Mouse (Mus musculus) ES-E14 (cell line): ENCODE data around the gene Pxk. TPM values are rescaled to one million over a fixed set of nuclear protein-coding genes. Genes with fewer than 3 reads are reported as not detected.

Experiments
- DNase-seq: peaks from one replicate; pipeline ENCODE4 v3.0.0-alpha.2; 2013; ENCODE audit warnings: low read depth, low spot score
- H3K27ac ChIP-seq: 2 replicates; pipeline ENCODE4 v1.5.1; 2012; ENCODE audit warnings: low read depth, mild to moderate bottlenecking, low read length, moderate library complexity, mixed read lengths; ENCODE audit not compliant: poor library complexity, insufficient read depth, severe bottlenecking
- H3K36me3 ChIP-seq: 2 replicates; pipeline ENCODE4 v1.6.1; 2012; ENCODE audit warnings: mild to moderate bottlenecking, low read length, moderate library complexity, mixed read lengths; ENCODE audit not compliant: control insufficient read depth, poor library complexity, insufficient read depth, severe bottlenecking
- H3K4me1 ChIP-seq, 2 experiments: fragments of 150-350 bp in 1 of 2; sonication (generic) in 1 of 2; 2 replicates each; pipeline ENCODE4 v1.6.1; 2012; ENCODE audit warnings: low read length in 2 of 2, mild to moderate bottlenecking in 1 of 2, mixed read lengths in 1 of 2; ENCODE audit not compliant: control insufficient read depth in 2 of 2, insufficient read depth in 2 of 2, poor library complexity in 1 of 2
- H3K4me3 ChIP-seq, 2 experiments: fragments of 150-350 bp in 1 of 2; sonication (generic) in 1 of 2; 2 replicates each; pipeline ENCODE4 v1.5.1; 2012; ENCODE audit warnings: low read length in 2 of 2, low read depth in 1 of 2, mild to moderate bottlenecking in 1 of 2, mixed read lengths in 1 of 2; ENCODE audit not compliant: insufficient read depth in 1 of 2, poor library complexity in 1 of 2, severe bottlenecking in 1 of 2
- H3K9ac ChIP-seq: 2 replicates; pipeline ENCODE4 v1.6.1; 2012; ENCODE audit warnings: low read depth, mild to moderate bottlenecking, low read length, mixed read lengths; ENCODE audit not compliant: poor library complexity, insufficient read depth, severe bottlenecking
- H3K9me3 ChIP-seq: fragments of 150-350 bp; sonication (generic); 2 replicates; pipeline ENCODE4 v1.6.1; 2012; ENCODE audit warnings: low read depth, mild to moderate bottlenecking, low read length; ENCODE audit not compliant: control insufficient read depth, insufficient read depth
- CHD2 ChIP-seq: IDR thresholded peaks from 2 replicates; pipeline ENCODE4 v1.6.1; 2014; ENCODE audit warnings: mild to moderate bottlenecking, low read depth, low read length, inconsistent platforms
- HCFC1 ChIP-seq: IDR thresholded peaks from 2 replicates; pipeline ENCODE4 v1.6.1; 2012; ENCODE audit warnings: low read length, inconsistent platforms, borderline replicate concordance; ENCODE audit not compliant: insufficient read depth
- MAFK ChIP-seq: IDR thresholded peaks from 2 replicates; pipeline ENCODE4 v1.6.1; 2014; ENCODE audit warnings: mild to moderate bottlenecking, low read depth, low read length, inconsistent platforms; ENCODE audit not compliant: insufficient read depth
- ZC3H11A ChIP-seq: IDR thresholded peaks from 2 replicates; pipeline ENCODE4 v1.6.1; 2012; ENCODE audit warnings: low read depth, mild to moderate bottlenecking, inconsistent platforms, low read length, borderline replicate concordance
- ZNF384 ChIP-seq: IDR thresholded peaks from 2 replicates; pipeline ENCODE4 v1.6.1; 2012; ENCODE audit warnings: low read depth, low read length, inconsistent platforms
- in situ Hi-C, 2 experiments: fragments of 600-800 bp; cut with MboI; formaldehyde crosslinking; loops; one replicate each; pipeline ENCODE4 v1.15.1; 2025; ENCODE audit warnings: low sequenced_read_pairs in 2 of 2, inconsistent platforms in 1 of 2; ENCODE audit not compliant: unreplicated experiment in 2 of 2
- total RNA-seq: library from RNA; depleted of rRNA; stranded (reverse); fragments of 300-350 nt; gene quantifications from 2 replicates; pipeline ENCODE4 v1.2.3, GENCODE M21; 2012

Pxk gene
- total RNA-seq, 1 experiment: 5.4 TPM

- TF ChIP-seq ZC3H11A (no peak), MAFK (no peak), CHD2 (no peak)
- Histone ChIP-seq H3K36me3 (no peaks in the 10 kb centered on the region), H3K4me3 (no peak overlapping the region), H3K27ac (no peak overlapping the region), H3K4me1 (no peaks in the 10 kb centered on the region; a peak in 1 of 4 replicates), H3K9me3 (no peaks in the 10 kb centered on the region), H3K9ac (no peak overlapping the region)
- in situ Hi-C loops: no loop called here
- DNase-seq: no peak
Measured at GRCm38 (mm10) chr14:8180371-8181035, 82.5 kb downstream of the Pxk start.

DNA sequence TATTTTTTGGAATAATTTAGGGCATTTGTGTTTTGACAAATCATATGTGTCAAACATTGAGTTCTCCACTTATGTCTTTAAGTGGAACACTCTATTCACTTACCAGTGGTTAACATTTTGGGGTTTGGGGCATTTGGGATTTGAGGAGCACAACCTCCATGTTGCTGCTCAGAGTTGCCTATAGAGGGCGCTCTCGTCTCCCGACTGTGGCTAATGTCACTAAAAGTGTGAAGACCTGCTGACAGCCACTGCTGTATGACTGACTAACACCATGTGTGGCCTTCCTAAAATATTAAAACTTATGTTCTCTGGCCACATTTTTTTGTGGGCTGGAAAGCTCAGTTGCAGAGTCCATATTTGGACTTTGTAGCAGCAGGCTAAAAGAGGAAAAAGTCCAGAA lies 85.3 kb downstream of the Pxk start:
- H3K36me3 ChIP-seq: no peaks in the 10 kb centered on the region
- no peak for DNase-seq
- H3K4me1 ChIP-seq: no peaks in the 10 kb centered on the region
- TF ChIP-seq MAFK: no peak
- no peak for TF ChIP-seq ZC3H11A
- TF ChIP-seq HCFC1: no peak
- no peak for TF ChIP-seq CHD2
- no peak for TF ChIP-seq ZNF384
- in situ Hi-C loops: no loop called here
- H3K27ac ChIP-seq: no peak overlapping the region
- H3K9ac ChIP-seq: no peak overlapping the region
- H3K4me3 ChIP-seq: no peak overlapping the region
- H3K9me3 ChIP-seq: no peaks in the 10 kb centered on the region; the same call in 1 of the 2 replicates

- no peak overlapping the region for H3K4me3 ChIP-seq
- no peak overlapping the region for H3K27ac ChIP-seq
- in situ Hi-C loops: no loop called here
- no peaks in the 10 kb centered on the region for H3K36me3 ChIP-seq
- peaks cover 4% of the 10 kb centered on the region for H3K9me3 ChIP-seq
- H3K9ac ChIP-seq: no peak overlapping the region
- no peak for DNase-seq
- no peak for TF ChIP-seq CHD2
- no peak for TF ChIP-seq ZNF384
- no peak for TF ChIP-seq MAFK
- TF ChIP-seq HCFC1: no peak
- no peak for TF ChIP-seq ZC3H11A
- H3K4me1 ChIP-seq: no peaks in the 10 kb centered on the region
Measured at GRCm38 (mm10) chr14:8186278-8187045, 88.5 kb downstream of the Pxk start.

GRCm38 (mm10) chr14:8190556-8190955 lies 92.5 kb downstream of the Pxk start:
- no peak for DNase-seq
- H3K4me3 ChIP-seq: no peak overlapping the region
- H3K36me3 ChIP-seq: no peaks in the 10 kb centered on the region
- TF ChIP-seq CHD2 (no peak), MAFK (no peak), ZNF384 (no peak), HCFC1 (no peak), ZC3H11A (no peak)
- in situ Hi-C loops: no loop called here
- H3K9ac ChIP-seq: no peak overlapping the region
- H3K4me1 ChIP-seq: no peaks in the 10 kb centered on the region
- peaks cover 4% of the 10 kb centered on the region for H3K9me3 ChIP-seq
- H3K27ac ChIP-seq: no peak overlapping the region
